Mouse (Mus musculus): ENCODE results near the gene Hdac9. TPM values are rescaled to one million over a fixed set of nuclear protein-coding genes. Genes with fewer than 3 reads are reported as not detected.
A peak's percentile ranks its signal among the peaks of the same experiment; 100 is the strongest.

Hdac9 gene
- polyA plus RNA-seq, 1 experiment from 2014 or later, result 13.6 TPM

GRCm38 (mm10) chr12:34165674-34166073, 751.2 kb downstream of the Hdac9 start:
- 61% methylated on average over 4 of the region's 4 CpGs for WGBS
- no peaks in the 10 kb centered on the region for H3K27me3 ChIP-seq (replicated peaks; ENCODE audit: control insufficient read depth, insufficient read depth, low read length)
- H3K9me3 ChIP-seq (ENCODE audit: control insufficient read depth, low read length), result no peaks in the 10 kb centered on the region
- H3K27ac ChIP-seq (ENCODE audit: low read length), result no peak overlapping the region
- H3K4me1 ChIP-seq (replicated peaks; ENCODE audit: control insufficient read depth, insufficient read depth, low read length), result peaks cover 4% of the 10 kb centered on the region; the same call in 1 of the 2 replicates
- H3K36me3 ChIP-seq (ENCODE audit: control insufficient read depth, insufficient read depth), result no peaks in the 10 kb centered on the region
- peak; percentile 73 for ATAC-seq
- H3K4me3 ChIP-seq (replicated peaks; ENCODE audit: low read length), result no peak overlapping the region
- no peak overlapping the region for H3K4me2 ChIP-seq (ENCODE audit: low read length)
- no peak overlapping the region for H3K9ac ChIP-seq (replicated peaks; ENCODE audit: low read depth, low read length)

- Histone ChIP-seq H3K9me3 (ENCODE audit: control insufficient read depth, low read length) (no peaks in the 10 kb centered on the region), H3K4me3 (replicated peaks; ENCODE audit: low read length) (no peak overlapping the region), H3K4me2 (ENCODE audit: low read length) (no peak overlapping the region), H3K9ac (replicated peaks; ENCODE audit: low read depth, low read length) (no peak overlapping the region), H3K4me1 (replicated peaks; ENCODE audit: control insufficient read depth, insufficient read depth, low read length) (no peaks in the 10 kb centered on the region), H3K27me3 (replicated peaks; ENCODE audit: control insufficient read depth, insufficient read depth, low read length) (no peaks in the 10 kb centered on the region), H3K27ac (ENCODE audit: low read length) (no peak overlapping the region), H3K36me3 (ENCODE audit: control insufficient read depth, insufficient read depth) (no peaks in the 10 kb centered on the region)
- ATAC-seq, result no peak
- 82% methylated on average over 6 of the region's 6 CpGs for WGBS
Measured at GRCm38 (mm10) chr12:34156301-34156700, 760.6 kb downstream of the Hdac9 start.

- H3K27me3 ChIP-seq (replicated peaks; ENCODE audit: control insufficient read depth, insufficient read depth, low read length), result no peaks in the 10 kb centered on the region
- H3K9ac ChIP-seq (replicated peaks; ENCODE audit: low read depth, low read length), result no peak overlapping the region
- 0 out of 2 replicates have a peak, but pooled peaks have one; percentile 38 for ATAC-seq
- no peak overlapping the region for H3K4me2 ChIP-seq (ENCODE audit: low read length)
- no peaks in the 10 kb centered on the region for H3K36me3 ChIP-seq (ENCODE audit: control insufficient read depth, insufficient read depth)
- no peak overlapping the region for H3K4me3 ChIP-seq (replicated peaks; ENCODE audit: low read length)
- no peak overlapping the region for H3K27ac ChIP-seq (ENCODE audit: low read length)
- no peaks in the 10 kb centered on the region for H3K9me3 ChIP-seq (ENCODE audit: control insufficient read depth, low read length)
- WGBS, result 25% methylated on average over 5 of the region's 5 CpGs
- H3K4me1 ChIP-seq (replicated peaks; ENCODE audit: control insufficient read depth, insufficient read depth, low read length), result no peaks in the 10 kb centered on the region
Measured at GRCm38 (mm10) chr12:34155740-34156139, 761.2 kb downstream of the Hdac9 start.

GRCm38 (mm10) chr12:34154757-34155156, 762.1 kb downstream of the Hdac9 start:
- Histone ChIP-seq H3K9me3 (ENCODE audit: control insufficient read depth, low read length) (no peaks in the 10 kb centered on the region), H3K27me3 (replicated peaks; ENCODE audit: control insufficient read depth, insufficient read depth, low read length) (no peaks in the 10 kb centered on the region), H3K4me2 (ENCODE audit: low read length) (no peak overlapping the region), H3K9ac (replicated peaks; ENCODE audit: low read depth, low read length) (no peak overlapping the region), H3K4me1 (replicated peaks; ENCODE audit: control insufficient read depth, insufficient read depth, low read length) (no peaks in the 10 kb centered on the region), H3K27ac (ENCODE audit: low read length) (no peak overlapping the region), H3K4me3 (replicated peaks; ENCODE audit: low read length) (no peak overlapping the region), H3K36me3 (ENCODE audit: control insufficient read depth, insufficient read depth) (no peaks in the 10 kb centered on the region)
- ATAC-seq, result no peak
- 77% methylated on average over 3 of the region's 3 CpGs for WGBS

GRCm38 (mm10) chr12:34151336-34151735, 765.6 kb downstream of the Hdac9 start:
- H3K36me3 ChIP-seq (ENCODE audit: control insufficient read depth, insufficient read depth), result no peaks in the 10 kb centered on the region
- H3K9me3 ChIP-seq (ENCODE audit: control insufficient read depth, low read length), result no peaks in the 10 kb centered on the region
- H3K9ac ChIP-seq (replicated peaks; ENCODE audit: low read depth, low read length), result no peak overlapping the region
- H3K27me3 ChIP-seq (replicated peaks; ENCODE audit: control insufficient read depth, insufficient read depth, low read length), result no peaks in the 10 kb centered on the region
- H3K4me2 ChIP-seq (ENCODE audit: low read length), result no peak overlapping the region
- no peak overlapping the region for H3K4me3 ChIP-seq (replicated peaks; ENCODE audit: low read length)
- no peak for ATAC-seq
- no peaks in the 10 kb centered on the region for H3K4me1 ChIP-seq (replicated peaks; ENCODE audit: control insufficient read depth, insufficient read depth, low read length)
- 85% methylated on average over 3 of the region's 3 CpGs for WGBS
- H3K27ac ChIP-seq (ENCODE audit: low read length), result no peak overlapping the region

- Histone ChIP-seq H3K4me3 (replicated peaks; ENCODE audit: low read length) (no peak overlapping the region), H3K9ac (replicated peaks; ENCODE audit: low read depth, low read length) (no peak overlapping the region), H3K4me1 (replicated peaks; ENCODE audit: control insufficient read depth, insufficient read depth, low read length) (no peaks in the 10 kb centered on the region), H3K27ac (ENCODE audit: low read length) (no peak overlapping the region), H3K36me3 (ENCODE audit: control insufficient read depth, insufficient read depth) (no peaks in the 10 kb centered on the region), H3K4me2 (ENCODE audit: low read length) (no peak overlapping the region), H3K27me3 (replicated peaks; ENCODE audit: control insufficient read depth, insufficient read depth, low read length) (no peaks in the 10 kb centered on the region), H3K9me3 (ENCODE audit: control insufficient read depth, low read length) (no peaks in the 10 kb centered on the region)
- WGBS, result 95% methylated on average over 2 of the region's 2 CpGs
- no peak for ATAC-seq
Measured at GRCm38 (mm10) chr12:34142743-34143142, 774.2 kb downstream of the Hdac9 start.

- H3K27me3 ChIP-seq (replicated peaks; ENCODE audit: control insufficient read depth, insufficient read depth, low read length), result no peaks in the 10 kb centered on the region
- H3K27ac ChIP-seq (ENCODE audit: low read length), result no peak overlapping the region
- no peaks in the 10 kb centered on the region for H3K9me3 ChIP-seq (ENCODE audit: control insufficient read depth, low read length)
- H3K4me1 ChIP-seq (replicated peaks; ENCODE audit: control insufficient read depth, insufficient read depth, low read length), result no peaks in the 10 kb centered on the region
- ATAC-seq, result no peak
- WGBS, result 74% methylated on average over 1 of the region's 1 CpGs
- no peak overlapping the region for H3K9ac ChIP-seq (replicated peaks; ENCODE audit: low read depth, low read length)
- no peak overlapping the region for H3K4me2 ChIP-seq (ENCODE audit: low read length)
- H3K4me3 ChIP-seq (replicated peaks; ENCODE audit: low read length), result no peak overlapping the region
- no peaks in the 10 kb centered on the region for H3K36me3 ChIP-seq (ENCODE audit: control insufficient read depth, insufficient read depth)
Measured at GRCm38 (mm10) chr12:34113336-34113735, 803.6 kb downstream of the Hdac9 start.

GRCm38 (mm10) chr12:34092953-34093352, 823.9 kb downstream of the Hdac9 start:
- H3K27ac ChIP-seq (ENCODE audit: low read length), result no peak overlapping the region
- H3K4me3 ChIP-seq (replicated peaks; ENCODE audit: low read length), result no peak overlapping the region
- no peak overlapping the region for H3K4me2 ChIP-seq (ENCODE audit: low read length)
- H3K9me3 ChIP-seq (ENCODE audit: control insufficient read depth, low read length), result no peaks in the 10 kb centered on the region
- ATAC-seq, result no peak
- H3K36me3 ChIP-seq (ENCODE audit: control insufficient read depth, insufficient read depth), result no peaks in the 10 kb centered on the region
- 0 out of 2 replicates have a peak, but pooled peaks cover 2% of the 10 kb centered on the region for H3K4me1 ChIP-seq (replicated peaks; ENCODE audit: control insufficient read depth, insufficient read depth, low read length)
- H3K9ac ChIP-seq (replicated peaks; ENCODE audit: low read depth, low read length), result no peak overlapping the region
- H3K27me3 ChIP-seq (replicated peaks; ENCODE audit: control insufficient read depth, insufficient read depth, low read length), result no peaks in the 10 kb centered on the region
- whole genome bisulfite sequencing, result 70% methylated on average over 4 of the region's 4 CpGs

- Histone ChIP-seq H3K27me3 (replicated peaks; ENCODE audit: control insufficient read depth, insufficient read depth, low read length) (no peaks in the 10 kb centered on the region), H3K4me1 (replicated peaks; ENCODE audit: control insufficient read depth, insufficient read depth, low read length) (0 out of 2 replicates have a peak, but pooled peaks cover 2% of the 10 kb centered on the region), H3K9ac (replicated peaks; ENCODE audit: low read depth, low read length) (no peak overlapping the region), H3K27ac (ENCODE audit: low read length) (no peak overlapping the region), H3K4me2 (ENCODE audit: low read length) (no peak overlapping the region), H3K4me3 (replicated peaks; ENCODE audit: low read length) (no peak overlapping the region), H3K9me3 (ENCODE audit: control insufficient read depth, low read length) (no peaks in the 10 kb centered on the region), H3K36me3 (ENCODE audit: control insufficient read depth, insufficient read depth) (no peaks in the 10 kb centered on the region)
- ATAC-seq, result no peak
- WGBS, result 100% methylated on average over 1 of the region's 1 CpGs
Measured at GRCm38 (mm10) chr12:34091851-34092250, 825.0 kb downstream of the Hdac9 start.

- Histone ChIP-seq H3K4me2 (ENCODE audit: low read length) (no peak overlapping the region), H3K9me3 (ENCODE audit: control insufficient read depth, low read length) (no peaks in the 10 kb centered on the region), H3K4me1 (replicated peaks; ENCODE audit: control insufficient read depth, insufficient read depth, low read length) (no peaks in the 10 kb centered on the region), H3K9ac (replicated peaks; ENCODE audit: low read depth, low read length) (no peak overlapping the region), H3K36me3 (ENCODE audit: control insufficient read depth, insufficient read depth) (no peaks in the 10 kb centered on the region), H3K4me3 (replicated peaks; ENCODE audit: low read length) (no peak overlapping the region), H3K27me3 (replicated peaks; ENCODE audit: control insufficient read depth, insufficient read depth, low read length) (no peaks in the 10 kb centered on the region), H3K27ac (ENCODE audit: low read length) (no peak overlapping the region)
- no peak for ATAC-seq
- WGBS, result 88% methylated on average over 2 of the region's 2 CpGs
Measured at GRCm38 (mm10) chr12:34087292-34087942, 829.5 kb downstream of the Hdac9 start.

Measured in forebrain, embryonic 16.5 days (tissue).